Mouse (Mus musculus) embryonic facial prominence, embryonic 14.5 days (tissue): Measurements from ENCODE around the gene Usp15. TPM values are rescaled to one million over a fixed set of nuclear protein-coding genes. Genes with fewer than 3 reads are reported as not detected.
A peak's percentile ranks its signal among the peaks of the same experiment; 100 is the strongest.

Experiments
- ATAC-seq: fragments of 200-750 bp; cut with Nextera tagmentation; 2 replicates; pipeline ENCODE4 v1.8.0; 2017; ENCODE audit warnings: low read depth, moderate number of reproducible peaks, moderate TSS enrichment
- DNase-seq: peaks from one replicate; pipeline ENCODE4 v3.0.0-alpha.2; 2015; ENCODE audit warnings: low spot score
- H3K27ac ChIP-seq: fragments of 300-500 bp; sonication (generic); replicated peaks from 2 replicates; pipeline ENCODE4 v1.5.1; 2014; ENCODE audit warnings: low read depth, mild to moderate bottlenecking, low read length, moderate library complexity
- H3K27me3 ChIP-seq: fragments of 300-500 bp; sonication (generic); replicated peaks from 2 replicates; pipeline ENCODE4 v1.6.1; 2014; ENCODE audit warnings: low read length; ENCODE audit not compliant: control insufficient read depth, insufficient read depth
- H3K36me3 ChIP-seq: fragments of 300-500 bp; sonication (generic); 2 replicates; pipeline ENCODE4 v1.6.1; 2014; ENCODE audit warnings: low read length, mixed read lengths; ENCODE audit not compliant: control insufficient read depth, insufficient read depth
- H3K4me1 ChIP-seq: fragments of 300-500 bp; sonication (generic); 2 replicates; pipeline ENCODE4 v1.6.1; 2014; ENCODE audit warnings: antibody characterized with exemption, low read length; ENCODE audit not compliant: control insufficient read depth, insufficient read depth
- H3K4me2 ChIP-seq: fragments of 300-500 bp; sonication (generic); 2 replicates; pipeline ENCODE4 v1.6.1; 2014; ENCODE audit warnings: low read depth, mild to moderate bottlenecking, low read length, moderate library complexity, mixed read lengths
- H3K4me3 ChIP-seq: fragments of 300-500 bp; sonication (generic); 2 replicates; pipeline ENCODE4 v1.5.1; 2014; ENCODE audit warnings: low read depth, mild to moderate bottlenecking, low read length
- H3K9ac ChIP-seq: fragments of 300-500 bp; sonication (generic); 2 replicates; pipeline ENCODE4 v1.6.1; 2014; ENCODE audit warnings: low read depth, mild to moderate bottlenecking, low read length, moderate library complexity, mixed read lengths
- H3K9me3 ChIP-seq: fragments of 300-500 bp; sonication (generic); 2 replicates; pipeline ENCODE4 v1.6.1; 2016; ENCODE audit warnings: low read length; ENCODE audit not compliant: control insufficient read depth
- WGBS: fragments of 180-500 bp; shearing (Covaris S2); extraction: QIAGEN DNeasy Blood & Tissue Kit; methylation state at CpG from one replicate; pipeline ENCODE4 v1.1.7; 2014; 5-methylcytosine and 5-hydroxymethylcytosine counted together
- polyA plus RNA-seq: library from polyadenylated mRNA; unstranded; fragments of >200 nt; fragmentation: Nextera tagmentation; extraction: Ambion mirVana; gene quantifications from 2 replicates; pipeline ENCODE4 v1.2.1, GENCODE M21; 2014

Gene Usp15
- polyA plus RNA-seq, 1 experiment from 2014 or later: 74.5 TPM

GRCm38 (mm10) chr10:123191038-123191437 lies 5.8 kb downstream of the Usp15 start:
- Histone ChIP-seq H3K27me3 (no peaks in the 10 kb centered on the region), H3K36me3 (no peaks in the 10 kb centered on the region), H3K27ac (no peak overlapping the region), H3K9ac (no peak overlapping the region), H3K4me3 (no peak overlapping the region), H3K4me2 (no peak overlapping the region), H3K4me1 (peaks cover 7% of the 10 kb centered on the region), H3K9me3 (no peaks in the 10 kb centered on the region)
- ATAC-seq (no peak), DNase-seq (no peak)
- WGBS: 78% methylated on average over 6 of the region's 6 CpGs

- no peaks in the 10 kb centered on the region for H3K27me3 ChIP-seq
- no peak overlapping the region for H3K27ac ChIP-seq
- no peaks in the 10 kb centered on the region; the same call in none of the 2 replicates for H3K4me1 ChIP-seq
- 68% methylated on average over 6 of the region's 6 CpGs for WGBS
- ATAC-seq: no peak
- no peak overlapping the region for H3K4me3 ChIP-seq
- no peak overlapping the region for H3K9ac ChIP-seq
- no peak overlapping the region for H3K4me2 ChIP-seq
- H3K9me3 ChIP-seq: no peaks in the 10 kb centered on the region
- peak; percentile 30 for DNase-seq
- no peaks in the 10 kb centered on the region for H3K36me3 ChIP-seq
Observed at GRCm38 (mm10) chr10:123187337-123187736, 9.5 kb downstream of the Usp15 start.

- WGBS: 89% methylated on average over 6 of the region's 6 CpGs
- H3K9ac ChIP-seq: no peak overlapping the region
- H3K27me3 ChIP-seq: no peaks in the 10 kb centered on the region
- DNase-seq (no peak), ATAC-seq (no peak)
- no peak overlapping the region for H3K4me3 ChIP-seq
- no peak overlapping the region for H3K4me2 ChIP-seq
- H3K4me1 ChIP-seq: no peaks in the 10 kb centered on the region; the same call in none of the 2 replicates
- H3K36me3 ChIP-seq: 0 out of 2 replicates have a peak, but pooled peaks cover 6% of the 10 kb centered on the region
- no peaks in the 10 kb centered on the region for H3K9me3 ChIP-seq
- H3K27ac ChIP-seq: no peak overlapping the region
Observed at GRCm38 (mm10) chr10:123185907-123186306, 10.9 kb downstream of the Usp15 start.

- Histone ChIP-seq H3K4me3 (no peak overlapping the region), H3K36me3 (peaks cover 23% of the 10 kb centered on the region; the same call in 1 of the 2 replicates), H3K9me3 (no peaks in the 10 kb centered on the region), H3K9ac (no peak overlapping the region), H3K4me1 (no peaks in the 10 kb centered on the region; the same call in 1 of the 2 replicates), H3K27me3 (no peaks in the 10 kb centered on the region), H3K4me2 (no peak overlapping the region), H3K27ac (no peak overlapping the region; the same call in 1 of the 2 replicates)
- ATAC-seq (0 out of 2 replicates have a peak, but pooled peaks have one; percentile 27), DNase-seq (no peak)
- WGBS: 63% methylated on average over 2 of the region's 2 CpGs
Observed at GRCm38 (mm10) chr10:123183743-123184142, 13.1 kb downstream of the Usp15 start.

GRCm38 (mm10) chr10:123183243-123183642 lies 13.6 kb downstream of the Usp15 start:
- H3K9me3 ChIP-seq: no peaks in the 10 kb centered on the region
- H3K27me3 ChIP-seq: no peaks in the 10 kb centered on the region
- no peak overlapping the region for H3K4me3 ChIP-seq
- H3K36me3 ChIP-seq: peaks cover 27% of the 10 kb centered on the region
- DNase-seq (peak; percentile 48), ATAC-seq (peak; percentile 58; the same call in 1 of the 2 replicates)
- no peak overlapping the region; the same call in 1 of the 2 replicates for H3K27ac ChIP-seq
- no peaks in the 10 kb centered on the region; the same call in 1 of the 2 replicates for H3K4me1 ChIP-seq
- WGBS: 49% methylated on average over 7 of the region's 7 CpGs
- no peak overlapping the region for H3K4me2 ChIP-seq
- H3K9ac ChIP-seq: no peak overlapping the region

- DNase-seq: no peak
- H3K36me3 ChIP-seq: peaks cover 34% of the 10 kb centered on the region
- H3K27ac ChIP-seq: no peak overlapping the region
- no peak overlapping the region for H3K4me3 ChIP-seq
- H3K4me2 ChIP-seq: no peak overlapping the region
- no peak overlapping the region for H3K9ac ChIP-seq
- H3K4me1 ChIP-seq: no peaks in the 10 kb centered on the region
- WGBS: 76% methylated on average over 3 of the region's 3 CpGs
- no peak for ATAC-seq
- H3K9me3 ChIP-seq: no peaks in the 10 kb centered on the region
- no peaks in the 10 kb centered on the region for H3K27me3 ChIP-seq
Observed at GRCm38 (mm10) chr10:123182391-123182790, 14.4 kb downstream of the Usp15 start.

GRCm38 (mm10) chr10:123175771-123176170 lies 21.0 kb downstream of the Usp15 start:
- no peak overlapping the region for H3K9ac ChIP-seq
- H3K36me3 ChIP-seq: peaks cover 51% of the 10 kb centered on the region
- ATAC-seq (0 out of 2 replicates have a peak, but pooled peaks have one; percentile 30), DNase-seq (no peak)
- WGBS: 75% methylated on average over 4 of the region's 4 CpGs
- no peaks in the 10 kb centered on the region for H3K9me3 ChIP-seq
- no peaks in the 10 kb centered on the region for H3K4me1 ChIP-seq
- H3K4me2 ChIP-seq: no peak overlapping the region
- no peak overlapping the region for H3K27ac ChIP-seq
- H3K4me3 ChIP-seq: no peak overlapping the region
- no peaks in the 10 kb centered on the region for H3K27me3 ChIP-seq

- H3K9me3 ChIP-seq: no peaks in the 10 kb centered on the region
- no peak overlapping the region for H3K9ac ChIP-seq
- H3K36me3 ChIP-seq: peaks cover 43% of the 10 kb centered on the region
- no peaks in the 10 kb centered on the region for H3K4me1 ChIP-seq
- WGBS: 84% methylated on average over 6 of the region's 6 CpGs
- no peak overlapping the region for H3K27ac ChIP-seq
- no peak for DNase-seq
- ATAC-seq: no peak
- no peak overlapping the region for H3K4me3 ChIP-seq
- H3K27me3 ChIP-seq: no peaks in the 10 kb centered on the region
- no peak overlapping the region for H3K4me2 ChIP-seq
Observed at GRCm38 (mm10) chr10:123170898-123171297, 25.9 kb downstream of the Usp15 start.

GRCm38 (mm10) chr10:123165542-123165941 lies 31.3 kb downstream of the Usp15 start:
- DNase-seq: no peak
- Histone ChIP-seq H3K4me2 (no peak overlapping the region), H3K9ac (no peak overlapping the region), H3K4me3 (no peak overlapping the region), H3K27ac (no peak overlapping the region), H3K9me3 (no peaks in the 10 kb centered on the region), H3K4me1 (no peaks in the 10 kb centered on the region), H3K36me3 (peaks cover 53% of the 10 kb centered on the region), H3K27me3 (no peaks in the 10 kb centered on the region)
- ATAC-seq: no peak
- WGBS: 93% methylated on average over 3 of the region's 3 CpGs
